20 mouse cellular contexts compared by ENCODE assay signal in genomic region chr10:106414990-106415389, GRCm38 (mm10). TPM values are rescaled to one million over a fixed set of nuclear protein-coding genes. Genes with fewer than 3 reads are reported as not detected.
"Had no signal": no experiment of that assay in that cellular context is flagged by ENCODE, and none has a peak within 500 bp of the region (broad histone marks: within the 10 kb centered on the region; RNA-seq: fewer than 3 reads in every experiment).

No protein-coding gene starts in this region.

- DNase-seq: kidney, adult 11 months; kidney, adult 8-10 months; kidney, postnatal 14 days; kidney, postnatal 4 days; liver, postnatal 0 days; lung, embryonic 14.5 days; thymus, postnatal 25 days had no signal

- H3K27me3 ChIP-seq: intestine, embryonic 15.5 days; limb, embryonic 12.5 days; limb, embryonic 15.5 days; midbrain, embryonic 12.5 days; midbrain, embryonic 15.5 days; neural tube, embryonic 12.5 days; neural tube, embryonic 15.5 days had no signal

- H3K9ac ChIP-seq: intestine, embryonic 15.5 days; limb, embryonic 12.5 days; limb, embryonic 15.5 days; liver, embryonic 14.5 days; liver, postnatal 0 days; lung, embryonic 14.5 days; midbrain, embryonic 12.5 days; midbrain, embryonic 15.5 days; neural tube, embryonic 12.5 days; neural tube, embryonic 15.5 days had no signal

- H3K4me2 ChIP-seq: intestine, embryonic 15.5 days; limb, embryonic 12.5 days; limb, embryonic 15.5 days; liver, embryonic 11.5 days; lung, embryonic 14.5 days; midbrain, embryonic 12.5 days; midbrain, embryonic 15.5 days; neural tube, embryonic 12.5 days; neural tube, embryonic 15.5 days had no signal

- H3K36me3 ChIP-seq: intestine, embryonic 15.5 days; limb, embryonic 12.5 days; limb, embryonic 15.5 days; midbrain, embryonic 12.5 days; midbrain, embryonic 15.5 days; neural tube, embryonic 12.5 days; neural tube, embryonic 15.5 days had no signal

- H3K4me1 ChIP-seq: intestine, embryonic 15.5 days; limb, embryonic 12.5 days; limb, embryonic 15.5 days; midbrain, embryonic 12.5 days; midbrain, embryonic 15.5 days; neural tube, embryonic 12.5 days; neural tube, embryonic 15.5 days had no signal

- H3K4me3 ChIP-seq: intestine, embryonic 15.5 days; left cerebral cortex, adult 2 months; limb, embryonic 12.5 days; limb, embryonic 15.5 days; midbrain, embryonic 12.5 days; midbrain, embryonic 15.5 days; neural tube, embryonic 12.5 days; neural tube, embryonic 15.5 days had no signal

- ATAC-seq: intestine, embryonic 15.5 days; liver, postnatal 0 days; lung, postnatal 0 days; midbrain, embryonic 15.5 days had no signal

- H3K9me3 ChIP-seq: intestine, embryonic 15.5 days; limb, embryonic 12.5 days; limb, embryonic 15.5 days; midbrain, embryonic 12.5 days; midbrain, embryonic 15.5 days; neural tube, embryonic 12.5 days; neural tube, embryonic 15.5 days had no signal

- H3K27ac ChIP-seq: intestine, embryonic 15.5 days; left cerebral cortex, adult 2 months; limb, embryonic 12.5 days; limb, embryonic 15.5 days; liver, embryonic 14.5 days; macrophage; midbrain, embryonic 12.5 days; midbrain, embryonic 15.5 days; neural tube, embryonic 12.5 days; neural tube, embryonic 15.5 days; stomach, postnatal 0 days had no signal

RNA-seq across cellular contexts. Expression of gene Ppfia2, which starts 55.1 kb away (rescaled TPM):
- polyA plus RNA-seq: macrophage had no signal
